Mouse (Mus musculus): ENCODE data around the gene Prss44. TPM values are rescaled to one million over a fixed set of nuclear protein-coding genes. Genes with fewer than 3 reads are reported as not detected.
"Not testable (repeated sequence)": the region's sequence is repeated elsewhere in the genome, so short reads cannot be mapped to it uniquely, and the experiment has no call there.

Gene Prss44
- polyA plus RNA-seq, 1 experiment = not detected

- TF ChIP-seq POLR2A (IDR thresholded peaks at IDR 0.05; ENCODE audit: borderline replicate concordance, control insufficient read depth, low read depth, low read length) (no peak), CTCF (IDR thresholded peaks at IDR 0.05; ENCODE audit: control insufficient read depth, insufficient read depth, low read length) (no peak)
- no peak overlapping the region for H3K4me3 ChIP-seq (replicated peaks; ENCODE audit: control insufficient read depth, low read depth, low read length)
- 47% methylated on average over 4 of the region's 4 CpGs for WGBS
- peaks cover 1% of the 10 kb centered on the region; the same call in 1 of the 2 replicates for H3K4me1 ChIP-seq (ENCODE audit: control insufficient read depth, insufficient read depth, low read length)
- no peak overlapping the region for H3K27ac ChIP-seq (ENCODE audit: control insufficient read depth, insufficient read depth, low read depth, low read length, poor library complexity)
Measured at GRCm38 (mm10) chr9:110803294-110803693, 10.5 kb upstream of the Prss44 start.

- TF ChIP-seq POLR2A (IDR thresholded peaks at IDR 0.05; ENCODE audit: borderline replicate concordance, control insufficient read depth, low read depth, low read length) (no peak), CTCF (IDR thresholded peaks at IDR 0.05; ENCODE audit: control insufficient read depth, insufficient read depth, low read length) (no peak)
- H3K27ac ChIP-seq (ENCODE audit: control insufficient read depth, insufficient read depth, low read depth, low read length, poor library complexity) = no peak overlapping the region
- H3K4me3 ChIP-seq (replicated peaks; ENCODE audit: control insufficient read depth, low read depth, low read length) = no peak overlapping the region
- no peaks in the 10 kb centered on the region for H3K4me1 ChIP-seq (ENCODE audit: control insufficient read depth, insufficient read depth, low read length)
- WGBS = 84% methylated on average over 4 of the region's 4 CpGs
Measured at GRCm38 (mm10) chr9:110810051-110810450, 3.7 kb upstream of the Prss44 start.

GRCm38 (mm10) chr9:110820546-110820945 is 6.8 kb downstream of the Prss44 start:
- not testable (repeated sequence) for H3K4me1 ChIP-seq (ENCODE audit: control insufficient read depth, insufficient read depth, low read length); H3K27ac ChIP-seq (ENCODE audit: control insufficient read depth, insufficient read depth, low read depth, low read length, poor library complexity); H3K4me3 ChIP-seq (replicated peaks; ENCODE audit: control insufficient read depth, low read depth, low read length)

- 80% methylated on average over 7 of the region's 7 CpGs for WGBS
- no peak overlapping the region for H3K4me3 ChIP-seq (replicated peaks; ENCODE audit: control insufficient read depth, low read depth, low read length)
- no peak overlapping the region for H3K27ac ChIP-seq (ENCODE audit: control insufficient read depth, insufficient read depth, low read depth, low read length, poor library complexity)
- no peaks in the 10 kb centered on the region for H3K4me1 ChIP-seq (ENCODE audit: control insufficient read depth, insufficient read depth, low read length)
- TF ChIP-seq POLR2A (IDR thresholded peaks at IDR 0.05; ENCODE audit: borderline replicate concordance, control insufficient read depth, low read depth, low read length) (no peak), CTCF (IDR thresholded peaks at IDR 0.05; ENCODE audit: control insufficient read depth, insufficient read depth, low read length) (no peak)
Measured at GRCm38 (mm10) chr9:110821436-110821835, 7.6 kb downstream of the Prss44 start.

- TF ChIP-seq CTCF (IDR thresholded peaks at IDR 0.05; ENCODE audit: control insufficient read depth, insufficient read depth, low read length) (no peak), POLR2A (IDR thresholded peaks at IDR 0.05; ENCODE audit: borderline replicate concordance, control insufficient read depth, low read depth, low read length) (no peak)
- WGBS = 57% methylated on average over 4 of the region's 4 CpGs
- Histone ChIP-seq H3K4me3 (replicated peaks; ENCODE audit: control insufficient read depth, low read depth, low read length) (no peak overlapping the region), H3K27ac (ENCODE audit: control insufficient read depth, insufficient read depth, low read depth, low read length, poor library complexity) (no peak overlapping the region), H3K4me1 (ENCODE audit: control insufficient read depth, insufficient read depth, low read length) (no peaks in the 10 kb centered on the region)
Measured at GRCm38 (mm10) chr9:110825426-110825825, 11.6 kb downstream of the Prss44 start.

- no peak overlapping the region for H3K4me3 ChIP-seq (replicated peaks; ENCODE audit: control insufficient read depth, low read depth, low read length)
- 14% methylated on average over 7 of the region's 7 CpGs for WGBS
Measured at GRCm38 (mm10) chr9:110825832-110826231, 12.0 kb downstream of the Prss44 start.

GRCm38 (mm10) chr9:110826390-110826789 is 12.6 kb downstream of the Prss44 start, which contains the start of gene Prss43:
Prss43 (plus strand) TSS chr9:110826690.
- no peak within 1 kb of the TSS for H3K27ac ChIP-seq (ENCODE audit: control insufficient read depth, insufficient read depth, low read depth, low read length, poor library complexity)
- TF ChIP-seq CTCF (IDR thresholded peaks at IDR 0.05; ENCODE audit: control insufficient read depth, insufficient read depth, low read length) (no peak), POLR2A (IDR thresholded peaks at IDR 0.05; ENCODE audit: borderline replicate concordance, control insufficient read depth, low read depth, low read length) (no peak)
- 68% methylated on average over 3 of the region's 3 CpGs for WGBS
- H3K4me1 ChIP-seq (ENCODE audit: control insufficient read depth, insufficient read depth, low read length) = no peaks in the 10 kb centered on the region
- H3K4me3 ChIP-seq (replicated peaks; ENCODE audit: control insufficient read depth, low read depth, low read length) = no peak within 1 kb of the TSS

More at GRCm38 (mm10) chr9:110825832-110826231, 12.0 kb downstream of the Prss44 start:
- Histone ChIP-seq H3K4me1 (ENCODE audit: control insufficient read depth, insufficient read depth, low read length) (no peaks in the 10 kb centered on the region), H3K27ac (ENCODE audit: control insufficient read depth, insufficient read depth, low read depth, low read length, poor library complexity) (no peak overlapping the region)
- TF ChIP-seq CTCF (IDR thresholded peaks at IDR 0.05; ENCODE audit: control insufficient read depth, insufficient read depth, low read length) = no peak

- H3K4me1 ChIP-seq (ENCODE audit: control insufficient read depth, insufficient read depth, low read length) = no peaks in the 10 kb centered on the region
- H3K4me3 ChIP-seq (replicated peaks; ENCODE audit: control insufficient read depth, low read depth, low read length) = no peak overlapping the region
- H3K27ac ChIP-seq (ENCODE audit: control insufficient read depth, insufficient read depth, low read depth, low read length, poor library complexity) = no peak overlapping the region
- TF ChIP-seq CTCF (IDR thresholded peaks at IDR 0.05; ENCODE audit: control insufficient read depth, insufficient read depth, low read length) (no peak), POLR2A (IDR thresholded peaks at IDR 0.05; ENCODE audit: borderline replicate concordance, control insufficient read depth, low read depth, low read length) (no peak)
- WGBS = 68% methylated on average over 5 of the region's 5 CpGs
Measured at GRCm38 (mm10) chr9:110833021-110833420, 19.2 kb downstream of the Prss44 start.

GRCm38 (mm10) chr9:110834411-110834810 is 20.6 kb downstream of the Prss44 start, which contains the start of gene Prss45:
Prss45 (plus strand) TSS chr9:110834588.
- H3K27ac ChIP-seq (ENCODE audit: control insufficient read depth, insufficient read depth, low read depth, low read length, poor library complexity) = no peak within 1 kb of the TSS
- no peak for TF ChIP-seq CTCF (IDR thresholded peaks at IDR 0.05; ENCODE audit: control insufficient read depth, insufficient read depth, low read length)
- no peak for TF ChIP-seq POLR2A (IDR thresholded peaks at IDR 0.05; ENCODE audit: borderline replicate concordance, control insufficient read depth, low read depth, low read length)
- 90% methylated on average over 19 of the region's 19 CpGs for WGBS
- no peaks in the 10 kb centered on the region for H3K4me1 ChIP-seq (ENCODE audit: control insufficient read depth, insufficient read depth, low read length)
- H3K4me3 ChIP-seq (replicated peaks; ENCODE audit: control insufficient read depth, low read depth, low read length) = no peak within 1 kb of the TSS

All from bone marrow, adult 2 months (tissue).